Mouse (Mus musculus) gonadal fat pad, adult 2 months (tissue): ENCODE data around the gene Dph1. TPM values are rescaled to one million over a fixed set of nuclear protein-coding genes. Genes with fewer than 3 reads are reported as not detected.

Source experiments
- DNase-seq: peaks from one replicate; pipeline ENCODE4 v3.0.0-alpha.2; 2012; ENCODE audit warnings: low read depth
- polyA plus RNA-seq: library from polyadenylated mRNA; depleted of rRNA; stranded (reverse); fragments of >200 nt; gene quantifications from 2 replicates; pipeline ENCODE4 v1.2.3, GENCODE M21; 2012

Dph1 gene
- polyA plus RNA-seq, 1 experiment = 42.4 TPM

DNA sequence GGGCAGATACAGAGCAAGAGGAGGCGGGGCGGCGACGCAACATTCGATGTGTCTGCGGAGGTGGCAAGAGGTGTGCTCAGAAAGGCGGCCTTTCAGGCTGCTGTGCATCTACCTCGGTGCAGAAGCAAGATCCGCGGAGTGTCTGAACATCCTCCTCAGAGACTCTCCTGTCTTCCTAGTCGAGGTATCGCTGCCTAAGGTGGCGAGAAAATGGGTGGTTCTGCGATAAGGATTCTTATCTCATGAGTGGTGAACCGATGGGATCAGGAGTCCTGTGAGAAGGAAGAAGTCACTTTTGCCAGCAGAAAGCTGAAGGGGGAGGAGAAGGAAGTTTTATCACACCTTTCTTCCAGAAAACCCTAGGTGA lies 17.3 kb downstream of the Dph1 start:
- no peak for DNase-seq

DNA sequence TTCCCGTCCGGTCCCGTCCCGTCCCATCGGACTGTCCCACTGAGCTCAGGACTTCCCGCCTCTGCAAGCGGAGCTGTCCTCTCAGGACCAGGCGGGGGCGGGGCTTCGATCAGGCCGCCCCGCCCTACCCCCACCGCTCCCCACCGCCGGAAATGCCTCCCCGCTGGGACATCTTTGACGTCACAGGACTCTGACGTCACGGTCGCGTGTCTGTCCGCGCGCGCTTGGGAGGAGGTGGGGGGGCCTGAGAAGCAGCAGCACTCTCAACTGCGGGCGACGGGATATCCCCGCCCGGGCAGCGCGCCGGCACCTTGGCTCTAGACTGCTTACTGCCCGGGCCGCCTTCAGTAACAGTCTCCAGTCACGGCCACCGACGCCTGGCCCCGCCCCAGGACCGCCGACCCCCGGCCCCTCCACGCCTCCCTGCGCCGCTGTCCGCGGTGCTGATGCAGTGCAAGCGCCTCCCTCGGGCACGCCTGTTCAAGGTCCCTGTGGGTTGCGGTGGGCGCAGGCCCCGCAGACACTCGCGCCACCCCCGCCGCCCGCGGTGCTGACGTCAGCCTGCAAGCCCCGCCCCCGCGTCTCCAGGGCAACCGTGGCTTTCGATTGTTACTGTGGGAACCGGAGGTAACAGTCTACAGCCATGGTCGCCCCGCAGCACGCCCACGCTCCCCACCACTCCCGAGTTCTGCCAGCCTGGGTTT lies 17.8 kb downstream of the Dph1 start:
- no peak for DNase-seq

DNA sequence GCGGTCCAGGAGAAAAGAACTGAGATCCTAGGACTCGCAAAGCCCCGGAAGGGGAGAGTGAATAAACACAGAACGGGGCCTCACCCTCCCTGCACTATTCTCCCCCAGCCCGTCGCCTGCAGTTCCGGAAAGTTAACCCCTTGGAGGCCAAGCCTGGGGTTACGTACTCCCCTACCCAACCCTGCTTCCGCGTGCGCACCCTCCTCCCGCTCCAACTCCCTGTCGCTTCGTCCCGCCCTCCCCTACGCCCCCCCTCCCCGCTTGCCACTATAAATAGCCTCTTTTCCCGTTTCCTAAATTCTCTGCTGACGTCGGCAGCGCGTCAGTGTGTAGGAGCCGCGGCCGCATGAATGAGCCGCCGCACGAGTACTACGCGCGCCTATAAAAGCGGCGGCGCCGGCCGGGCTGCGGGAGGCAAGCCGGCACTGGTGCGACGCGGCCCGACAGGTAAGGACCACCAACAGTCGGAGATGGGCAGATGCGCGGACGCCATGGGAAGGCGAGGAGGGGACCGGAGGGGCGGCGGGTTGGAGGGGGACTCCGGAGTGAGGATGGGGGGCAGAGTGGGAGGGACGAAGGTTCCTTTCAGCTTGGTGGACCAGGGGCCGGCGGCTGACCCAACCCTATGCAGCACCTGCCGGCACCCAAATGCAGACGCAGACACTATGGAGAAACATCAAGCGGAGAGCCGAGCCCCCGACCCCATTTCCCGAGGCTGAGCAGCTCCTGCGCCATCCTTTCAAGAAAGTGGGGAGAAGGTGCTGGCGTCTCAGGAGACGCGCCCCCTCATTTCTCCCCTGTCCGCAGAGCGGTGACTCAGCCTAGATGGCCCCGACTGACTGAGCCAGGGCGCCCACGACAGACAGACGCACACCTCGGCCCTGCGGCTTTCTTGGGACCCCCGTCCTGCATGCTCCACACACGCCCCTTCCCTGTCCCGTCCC lies 18.6 kb downstream of the Dph1 start:
- no peak for DNase-seq

DNA sequence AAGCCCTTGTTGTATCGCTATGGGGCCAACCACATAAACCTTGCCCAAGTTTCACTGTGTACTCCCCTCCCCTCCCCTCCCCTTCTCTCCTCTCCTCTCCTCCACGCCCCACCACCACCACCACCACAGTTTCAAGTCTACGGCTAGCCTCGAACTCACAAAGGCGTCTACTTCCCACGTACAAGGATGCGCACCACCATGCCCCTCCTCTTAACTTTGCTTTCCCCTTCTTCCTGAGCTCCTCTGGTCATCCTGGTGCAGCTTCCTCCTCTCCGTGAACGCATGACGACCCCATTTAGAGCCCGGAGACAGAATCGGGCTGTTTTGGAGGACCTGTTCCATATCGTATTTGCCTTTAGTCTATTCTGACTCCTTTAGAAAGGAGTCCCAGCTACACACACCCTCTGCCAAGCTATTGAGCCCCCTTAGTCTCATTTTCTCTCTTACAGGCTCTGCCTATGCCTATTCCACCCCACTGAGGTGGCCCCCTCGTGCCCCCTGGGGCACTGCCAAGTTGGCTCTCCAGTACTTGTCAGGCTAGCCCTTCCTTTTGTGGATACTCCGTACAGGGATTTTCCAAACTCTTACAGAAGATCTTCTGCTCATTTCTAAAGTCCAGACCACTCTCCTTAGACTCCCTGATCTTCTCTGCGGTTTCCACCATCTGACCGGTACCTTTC lies 19.7 kb downstream of the Dph1 start:
- DNase-seq = no peak

DNA sequence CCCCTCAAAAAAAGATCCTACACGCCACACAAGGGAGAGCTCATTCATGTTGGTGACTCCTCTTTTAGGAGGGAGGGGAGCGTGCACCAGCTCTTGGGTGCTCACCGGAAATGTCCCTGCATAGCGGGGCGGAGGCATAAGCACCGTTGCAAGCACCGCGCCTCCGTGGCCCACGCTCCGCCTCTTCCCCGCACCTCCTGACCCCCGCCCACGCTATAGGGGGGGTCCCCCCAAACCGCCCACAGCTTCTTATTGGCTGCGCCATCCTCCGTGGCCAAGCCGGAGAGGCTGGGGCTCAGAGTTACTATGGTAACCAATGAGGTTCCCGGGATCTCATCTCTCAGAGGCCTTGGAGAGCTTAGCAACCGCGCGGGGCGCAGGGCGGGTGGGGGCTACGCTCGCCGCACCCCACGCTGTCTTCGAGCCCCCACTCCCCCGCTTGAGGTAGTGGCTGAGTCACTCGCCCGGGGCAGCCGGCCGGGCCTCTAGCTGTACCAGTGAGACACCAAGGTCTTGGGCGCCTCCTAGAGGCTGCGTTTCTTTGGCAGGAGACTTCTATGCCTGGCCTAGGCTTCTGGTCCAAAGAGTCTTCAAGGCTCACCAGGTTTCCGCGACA lies 20.8 kb downstream of the Dph1 start:
- DNase-seq = no peak

DNA sequence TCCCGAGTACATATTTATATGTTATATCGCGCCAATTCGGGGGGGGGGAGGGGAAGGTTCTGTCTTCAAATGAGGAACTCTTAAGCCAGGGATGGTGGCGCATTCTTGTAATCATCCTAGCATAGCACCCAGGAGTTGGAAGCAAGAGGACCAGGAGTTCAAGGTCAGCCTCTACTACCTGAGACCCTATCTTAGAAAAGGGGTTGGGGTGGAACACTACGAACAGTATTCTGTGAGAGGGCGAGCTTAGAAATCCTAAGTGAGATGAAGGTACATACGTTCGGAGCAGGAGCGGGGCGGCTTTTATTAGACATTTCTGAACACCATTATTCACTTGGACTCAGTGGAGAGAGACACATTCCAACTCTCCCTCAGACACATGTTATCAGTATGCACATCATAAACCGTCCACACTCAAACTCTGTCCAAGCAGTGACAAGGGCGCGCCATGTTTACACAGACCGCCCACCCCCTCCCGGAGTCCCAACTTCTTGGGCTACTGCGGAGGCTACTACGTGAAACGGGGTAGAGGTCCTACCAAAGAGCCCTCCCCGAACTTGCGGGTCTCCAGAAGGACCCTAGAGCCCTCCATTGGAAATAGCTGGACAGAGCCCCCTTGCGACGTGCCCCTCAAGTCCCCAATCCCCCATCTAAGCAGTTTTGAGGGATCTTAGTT lies 21.5 kb downstream of the Dph1 start, which contains the start of gene Hic1:
TSS of gene Hic1 (minus strand) at position 115 of the 676 bp plus-strand sequence.
- no peak for DNase-seq

DNA sequence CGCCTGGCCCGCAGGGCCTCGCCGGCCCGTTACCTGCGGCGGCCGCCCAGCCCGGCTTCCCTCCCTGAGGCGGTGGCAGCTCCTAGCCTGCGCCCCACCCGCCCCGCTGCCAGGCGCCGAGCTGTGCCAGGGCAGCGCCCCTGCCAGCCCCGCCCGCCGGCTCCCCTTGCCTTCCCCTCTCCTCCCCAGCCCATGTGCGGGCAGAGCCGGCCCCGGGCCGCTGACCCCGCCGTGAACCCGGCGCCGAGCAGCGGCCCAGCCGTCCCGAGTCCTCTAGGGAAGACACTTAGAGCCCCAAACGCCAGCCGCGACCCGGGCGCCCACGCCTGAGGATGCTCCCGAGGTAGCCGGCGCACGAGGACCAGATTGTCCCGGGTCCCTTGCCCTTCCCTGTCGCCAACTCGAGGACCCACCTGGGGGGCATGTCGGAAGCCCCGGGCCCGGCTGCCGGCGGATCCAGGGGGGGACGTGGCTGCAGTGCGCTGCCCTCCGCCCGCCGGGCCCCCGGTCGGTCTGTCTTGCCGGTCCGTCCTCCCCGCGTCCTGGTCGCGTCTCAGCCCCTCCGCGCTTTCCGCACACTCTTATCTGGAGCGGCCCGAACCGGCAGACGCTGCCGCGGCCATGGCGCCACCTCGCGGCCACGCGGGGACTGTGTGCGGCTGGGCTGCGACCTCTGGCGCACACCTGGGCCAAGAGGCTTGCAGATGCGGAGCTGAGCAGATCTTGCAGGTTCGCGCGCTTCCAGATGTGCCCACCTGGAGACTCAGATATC lies 22.3 kb downstream of the Dph1 start:
- no peak for DNase-seq

DNA sequence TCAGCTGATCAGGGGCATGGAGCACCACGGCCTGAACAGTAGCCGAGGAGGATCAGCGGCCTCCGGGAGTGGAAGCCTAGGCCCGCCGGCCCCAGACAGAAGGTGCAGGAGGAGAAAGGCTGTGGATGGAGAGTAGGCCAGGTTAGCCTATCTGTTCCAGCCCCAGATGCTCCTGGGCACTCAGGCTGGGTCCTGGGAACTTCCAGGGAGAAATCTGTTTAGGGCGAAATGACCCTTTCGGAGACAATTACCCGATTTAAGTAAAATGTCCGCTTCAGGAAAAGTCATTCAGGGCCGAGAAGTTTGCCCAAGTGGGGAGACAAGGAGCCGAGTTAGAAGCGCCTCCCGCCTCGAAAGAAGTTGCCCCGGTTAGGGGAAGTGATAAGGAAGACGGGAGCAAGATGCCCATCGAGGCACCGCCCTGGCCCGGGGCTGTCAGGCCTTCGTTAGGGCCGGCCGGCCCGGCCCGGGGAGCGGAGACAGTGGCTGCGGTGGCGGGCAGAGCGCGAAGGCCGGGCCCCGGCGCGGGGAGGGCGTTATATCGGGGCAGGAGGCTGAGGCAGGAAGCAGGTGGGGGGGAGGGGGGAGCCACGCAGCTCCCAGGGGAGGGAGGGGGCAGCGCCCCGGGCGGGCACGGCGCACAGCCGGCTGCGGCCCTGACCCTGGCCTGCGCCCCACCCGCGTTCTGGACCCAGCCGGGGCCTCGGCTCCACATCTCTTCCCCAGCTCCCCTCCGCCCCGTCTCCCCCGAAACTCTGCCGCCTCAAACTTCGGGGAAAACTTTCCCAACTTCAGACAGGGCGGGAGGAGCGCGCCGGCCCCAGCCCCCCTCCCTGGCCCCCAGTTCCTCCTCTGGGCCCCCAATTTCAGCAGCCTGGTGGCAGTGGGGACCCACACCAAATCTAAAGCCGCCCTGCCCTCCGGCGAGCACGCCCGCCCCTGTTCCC lies 23.1 kb downstream of the Dph1 start:
- DNase-seq = no peak

DNA sequence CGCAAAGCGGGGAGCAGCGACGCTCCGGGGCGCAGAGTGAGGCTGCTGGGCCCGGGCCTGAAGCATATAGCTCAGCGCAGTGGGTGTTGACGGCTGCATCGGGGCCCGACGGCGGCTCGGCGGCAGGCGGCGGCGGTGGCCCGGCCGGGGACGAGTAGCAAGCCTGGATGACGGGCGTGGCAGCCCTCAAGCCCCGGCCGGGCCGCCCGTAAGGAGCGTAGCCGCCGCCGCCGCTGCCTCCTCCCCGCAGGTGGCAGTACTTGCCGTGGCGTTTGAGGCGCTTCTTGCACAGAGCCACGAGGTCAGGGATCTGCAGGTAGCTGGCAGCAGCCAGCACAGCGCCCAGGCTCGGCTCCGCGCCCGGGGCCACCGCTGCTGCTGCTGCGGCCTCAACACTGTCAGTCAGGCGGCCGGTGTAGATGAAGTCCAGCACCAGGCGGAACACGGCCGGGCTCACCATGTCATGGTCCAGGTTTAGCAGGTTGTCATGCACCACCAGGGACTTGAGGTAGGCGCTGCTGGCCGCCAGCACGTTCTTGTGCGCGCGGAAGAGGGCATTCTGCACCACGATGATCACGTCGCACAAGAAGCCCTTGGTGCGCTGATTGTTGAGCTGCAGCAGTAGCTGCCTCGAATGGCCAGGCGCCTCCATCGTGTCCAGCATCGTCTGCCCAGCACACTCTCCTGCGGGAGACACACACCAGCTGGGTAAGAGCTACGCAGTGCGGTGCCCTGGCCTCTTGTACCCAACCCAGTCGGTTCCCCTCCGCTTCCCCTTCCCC lies 24.0 kb downstream of the Dph1 start:
- DNase-seq = no peak

DNA sequence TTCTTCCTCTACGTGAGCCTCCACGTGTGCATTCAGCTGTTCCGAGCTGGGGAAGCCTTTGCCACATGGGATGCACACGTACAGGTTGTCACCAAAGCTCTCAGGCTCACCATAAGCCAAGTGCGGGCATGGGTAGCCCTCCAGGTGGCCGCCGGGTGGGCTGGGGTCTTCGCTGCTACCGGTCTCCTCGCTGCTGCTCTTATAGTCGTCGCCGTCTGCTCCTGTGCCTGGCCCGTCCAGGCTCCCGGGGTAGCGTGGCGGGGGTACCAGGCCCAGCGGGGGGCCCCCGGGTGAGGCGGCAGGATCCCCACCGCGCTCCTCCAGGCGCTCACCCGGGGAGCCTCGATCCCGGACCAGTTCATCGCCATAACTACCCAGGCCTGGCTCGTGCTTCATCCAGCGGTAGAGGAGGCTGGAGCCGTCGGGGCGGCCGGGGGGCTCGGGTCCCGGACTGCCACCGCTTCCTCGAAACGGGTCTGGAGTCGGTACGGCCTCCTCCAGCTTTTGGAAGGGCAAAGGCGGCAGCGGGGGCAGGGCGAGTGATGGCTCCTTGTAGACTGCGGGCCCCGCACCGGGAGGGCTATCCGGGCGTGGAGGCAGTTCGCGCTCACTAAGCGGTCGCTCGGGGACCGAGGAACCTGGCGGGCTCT lies 24.7 kb downstream of the Dph1 start:
- DNase-seq = no peak

DNA sequence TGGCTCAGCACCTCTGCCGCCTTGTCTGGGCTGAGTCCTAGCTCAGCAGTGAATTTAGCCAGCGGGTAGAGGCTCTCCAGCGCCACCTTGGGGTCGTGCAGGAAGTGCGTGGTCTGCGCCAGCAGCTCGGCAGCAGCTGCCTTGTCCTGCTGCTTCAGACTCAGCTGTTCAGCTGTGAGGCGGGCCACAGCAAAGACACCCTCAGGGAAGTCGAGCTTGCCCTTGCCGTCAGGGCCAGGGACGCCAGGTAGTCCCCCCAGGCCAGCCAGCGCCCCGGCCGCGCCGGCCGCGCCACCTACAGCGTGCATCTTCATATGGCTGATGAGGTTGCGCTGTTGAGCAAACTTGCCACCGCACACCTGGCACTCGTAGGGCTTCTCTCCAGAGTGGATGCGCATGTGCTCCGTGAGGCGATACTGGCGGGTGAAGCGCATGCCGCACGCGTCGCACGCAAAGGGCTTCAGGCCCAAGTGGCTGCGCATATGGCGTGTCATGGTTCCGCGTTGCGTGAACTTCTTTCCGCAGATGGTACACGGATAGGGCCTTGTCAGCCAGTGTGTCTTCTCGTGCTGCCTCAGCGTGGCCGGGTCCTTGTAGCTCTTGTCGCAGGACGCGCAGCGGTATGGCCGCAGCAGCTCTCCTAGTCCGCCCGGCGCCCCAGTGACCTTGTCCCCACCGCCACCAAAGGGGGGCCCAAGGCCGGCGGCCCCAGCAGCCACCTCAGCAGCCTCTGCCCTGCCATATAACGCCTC lies 25.4 kb downstream of the Dph1 start:
- no peak for DNase-seq

DNA sequence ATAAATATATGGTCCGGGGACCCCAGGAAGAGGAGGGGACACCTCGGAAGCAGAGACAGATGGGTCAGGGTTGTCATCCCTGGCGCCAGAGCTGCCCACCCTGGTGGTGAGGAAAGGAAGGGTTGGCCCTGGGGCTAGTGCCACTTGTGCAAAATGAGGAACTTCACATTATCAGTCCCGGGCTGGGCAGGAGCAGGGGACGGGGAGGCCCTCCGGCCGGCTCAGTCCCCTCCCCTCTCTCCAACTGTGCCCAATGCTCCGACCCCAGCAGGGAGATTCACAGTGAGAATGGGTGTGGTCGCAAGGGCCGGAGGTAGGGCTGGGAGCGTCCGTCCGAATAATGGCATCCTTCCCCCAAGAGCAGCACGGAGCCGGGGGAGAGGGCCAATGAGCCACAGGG lies 26.3 kb downstream of the Dph1 start:
- no peak for DNase-seq

DNA sequence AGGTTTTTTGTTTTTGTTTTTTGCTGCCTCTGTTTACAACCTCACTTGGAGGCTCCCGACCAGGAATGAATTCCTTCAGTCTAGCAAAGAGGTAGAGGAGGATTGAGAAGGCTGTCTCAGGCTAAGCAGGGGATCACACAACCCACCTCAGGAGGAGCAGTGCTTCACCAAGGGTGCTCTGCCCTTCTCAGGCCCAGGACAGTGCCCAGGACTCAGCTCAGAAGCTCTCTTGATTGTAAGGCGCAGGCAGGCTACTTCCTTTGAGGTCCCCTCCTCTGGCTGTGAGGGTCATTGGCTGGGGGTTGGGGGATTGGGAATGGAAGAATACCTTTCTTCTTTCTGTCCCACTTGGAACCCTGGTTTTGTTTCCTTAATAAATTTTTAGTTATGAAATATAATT lies 27.0 kb downstream of the Dph1 start:
- no peak for DNase-seq

DNA sequence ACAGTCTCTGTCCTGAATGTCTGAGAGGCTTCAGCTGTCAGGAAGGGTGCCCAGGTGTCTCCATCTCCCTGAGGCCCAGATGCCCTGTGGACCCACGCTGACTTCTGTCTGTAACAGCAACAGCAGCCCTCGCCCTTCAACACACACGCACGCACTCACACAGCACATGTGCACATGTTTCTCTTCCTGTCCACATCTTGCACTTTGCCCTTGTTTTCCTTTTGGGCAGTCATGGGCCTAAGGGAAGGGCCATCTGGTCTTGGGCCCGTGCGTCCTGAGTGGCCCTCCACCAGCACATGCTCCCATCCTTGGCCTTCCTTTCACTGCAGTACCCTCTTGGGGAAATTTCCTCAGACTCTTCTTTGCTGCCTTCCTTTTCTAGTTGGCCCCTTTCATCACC lies 27.7 kb downstream of the Dph1 start:
- no peak for DNase-seq

DNA sequence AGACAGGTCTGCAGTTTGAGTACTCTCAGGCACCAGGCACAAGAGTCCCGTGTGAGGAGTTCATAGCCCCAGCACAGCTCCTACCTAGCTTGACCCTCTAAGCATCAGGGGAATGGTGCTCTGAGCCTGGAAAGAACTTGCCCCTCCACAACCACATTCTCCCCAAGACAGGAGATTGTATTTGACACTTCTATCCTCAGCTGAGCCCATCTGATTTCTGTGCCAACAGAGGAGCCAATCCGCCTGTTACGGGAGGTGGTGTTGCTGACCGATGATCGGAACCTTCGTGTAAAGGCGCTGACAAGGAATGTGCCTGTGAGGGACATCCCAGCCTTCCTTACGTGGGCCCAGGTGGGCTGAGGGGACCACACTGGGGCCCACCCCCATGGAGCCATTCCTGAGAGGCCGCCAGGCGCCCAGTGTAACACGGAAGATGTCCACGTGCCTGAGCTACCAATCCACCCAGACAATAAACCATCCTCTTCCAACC lies 28.4 kb downstream of the Dph1 start:
- no peak for DNase-seq

DNA sequence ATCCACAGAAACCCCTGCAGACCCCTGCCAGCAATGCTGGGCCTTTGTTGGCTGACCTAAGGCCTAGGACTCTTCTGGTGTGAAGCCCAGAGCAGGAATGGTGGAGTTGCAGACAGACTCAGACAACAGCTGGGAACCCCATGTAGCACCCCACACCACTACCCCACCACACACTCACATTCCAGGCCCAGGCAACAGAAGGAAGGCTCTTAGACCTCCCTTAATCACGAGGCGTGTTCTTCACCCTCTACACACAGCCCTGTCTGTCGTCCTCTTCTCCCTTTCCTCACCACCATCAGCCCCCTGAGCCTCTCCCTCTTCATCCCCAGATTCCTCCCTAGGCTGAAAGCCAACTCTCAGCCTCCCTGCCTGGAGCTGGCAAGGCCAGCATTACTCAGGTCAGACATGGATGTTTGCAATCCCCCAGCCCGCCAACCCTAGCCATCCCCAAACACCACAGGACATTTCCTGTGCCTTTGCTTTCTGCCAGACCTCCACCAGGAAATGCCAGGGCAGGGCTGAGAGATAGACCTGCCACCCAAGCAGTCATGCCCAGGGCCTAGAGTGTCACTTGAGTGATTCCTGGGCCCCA lies 29.5 kb downstream of the Dph1 start:
- DNase-seq = no peak

DNA sequence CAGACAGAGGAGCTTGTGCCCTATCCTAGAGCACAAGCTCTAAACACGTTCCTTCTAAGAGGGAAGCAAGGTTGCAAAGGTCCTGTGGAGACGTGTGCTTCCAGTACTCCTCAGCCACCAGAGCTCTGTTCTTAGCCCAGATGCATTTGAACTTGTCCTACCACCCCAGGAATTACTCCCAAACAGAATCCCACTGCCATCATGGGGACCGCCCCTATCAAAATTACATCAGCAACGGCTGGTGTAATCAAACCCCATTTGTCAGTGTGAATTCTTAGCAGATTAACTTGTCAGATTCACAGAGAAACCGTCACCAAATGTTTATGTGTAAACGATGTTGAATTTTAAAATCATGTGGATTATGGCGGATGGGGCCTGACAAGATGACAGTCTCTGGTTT lies 30.1 kb downstream of the Dph1 start:
- DNase-seq = no peak
